Mouse (Mus musculus): ENCODE results near the gene Prss44. TPM values are rescaled to one million over a fixed set of nuclear protein-coding genes. Genes with fewer than 3 reads are reported as not detected.

Gene Prss44
- total RNA-seq, 2 experiments from 2014 or later: not detected

DNA sequence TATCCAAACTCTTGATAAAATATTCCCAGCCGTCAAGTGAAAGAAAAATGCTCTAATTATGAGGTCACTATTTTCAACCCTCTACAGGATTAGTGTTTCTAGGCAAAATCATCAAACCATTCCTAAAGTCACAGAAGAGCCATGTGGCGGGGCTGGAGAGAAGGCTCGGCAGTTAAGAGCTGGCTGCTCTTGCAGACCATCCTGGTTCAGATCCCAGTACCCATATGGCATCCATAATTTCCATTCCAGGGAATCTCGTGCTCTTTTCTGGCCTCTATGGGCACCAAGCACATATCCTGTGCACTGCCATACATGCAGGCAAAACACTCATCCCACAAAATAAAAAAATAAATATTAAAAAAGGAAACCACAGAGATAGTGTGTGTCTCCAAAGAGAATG lies 11.6 kb downstream of the Prss44 start:
- DNase-seq: no peak
- intact Hi-C loops (cut with DNase I; ENCODE audit: low total_unique reads): no loop called here

GRCm38 (mm10) chr9:110825832-110826231 lies 12.0 kb downstream of the Prss44 start:
- intact Hi-C loops (cut with DNase I; ENCODE audit: low total_unique reads): no loop called here

DNA sequence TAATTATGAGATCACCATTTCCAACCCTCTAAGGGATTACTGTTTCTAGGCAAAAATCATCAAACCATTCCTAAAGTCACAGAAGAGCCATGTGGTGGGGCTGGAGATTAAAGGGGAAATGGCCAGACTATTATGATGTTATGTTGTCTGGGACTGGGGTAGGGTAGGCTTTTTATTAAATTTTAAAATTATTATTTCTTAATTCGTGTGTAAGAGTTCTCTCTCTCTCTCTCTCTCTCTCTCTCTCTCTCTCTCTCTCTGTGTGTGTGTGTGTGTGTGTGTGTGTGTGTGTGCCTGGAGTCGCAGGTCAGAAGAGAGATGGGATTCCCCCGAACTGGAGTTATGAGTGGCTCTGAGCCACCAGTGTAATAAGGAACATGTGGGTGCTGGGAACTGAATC lies 12.6 kb downstream of the Prss44 start, which contains the start of gene Prss43:
Gene Prss43 (plus strand): TSS at position 301 of the 400 bp plus-strand sequence.
- intact Hi-C loops (cut with DNase I; ENCODE audit: low total_unique reads): no loop called here
- no peak for DNase-seq

More at GRCm38 (mm10) chr9:110825832-110826231, 12.0 kb downstream of the Prss44 start:
- DNase-seq: no peak

DNA sequence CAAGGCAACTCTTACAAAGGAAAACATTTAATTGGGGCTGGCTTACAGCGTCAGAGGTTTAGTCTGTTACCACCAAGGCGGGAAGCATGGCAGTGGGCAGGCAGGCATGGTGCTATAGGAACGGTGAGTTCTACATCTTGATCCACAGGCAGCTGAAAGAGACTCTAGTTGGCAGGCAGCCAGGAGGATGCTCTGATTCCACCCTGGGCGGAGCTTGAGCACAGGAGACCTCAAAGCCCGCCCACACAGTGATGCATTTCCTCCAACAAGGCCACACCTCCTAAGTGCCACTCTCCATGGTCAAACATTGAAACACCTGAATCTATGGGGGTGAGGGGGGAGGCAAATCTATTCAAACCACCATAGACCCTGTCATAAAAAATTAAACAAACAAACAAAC lies 19.2 kb downstream of the Prss44 start:
- intact Hi-C loops (cut with DNase I; ENCODE audit: low total_unique reads): no loop called here
- DNase-seq: no peak

DNA sequence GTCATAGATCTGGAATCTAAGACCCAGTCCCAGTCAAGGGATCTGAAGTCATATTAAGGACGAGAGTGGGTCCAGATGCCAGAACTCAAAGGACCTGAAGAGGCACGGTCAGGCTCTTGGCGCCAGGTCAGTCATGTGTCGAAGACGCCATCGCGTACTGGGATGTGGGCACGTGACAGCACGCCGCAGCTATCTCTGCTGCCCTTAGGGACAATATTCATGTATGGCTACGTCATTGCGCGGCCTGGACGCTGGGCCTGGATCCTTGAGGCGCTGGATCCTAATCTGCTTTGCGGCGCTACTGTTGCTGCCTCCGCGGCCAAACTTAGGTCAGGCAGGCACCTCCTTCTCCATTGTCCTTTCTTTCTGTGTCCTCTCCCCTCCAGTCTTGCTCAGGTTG lies 20.6 kb downstream of the Prss44 start, which contains the start of gene Prss45:
Gene Prss45 (plus strand): TSS at position 178 of the 400 bp plus-strand sequence.
- intact Hi-C loops (cut with DNase I; ENCODE audit: low total_unique reads): no loop called here
- DNase-seq: no peak

- DNase-seq: no peak
Observed at GRCm38 (mm10) chr9:110834961-110835360, 21.2 kb downstream of the Prss44 start.

DNA sequence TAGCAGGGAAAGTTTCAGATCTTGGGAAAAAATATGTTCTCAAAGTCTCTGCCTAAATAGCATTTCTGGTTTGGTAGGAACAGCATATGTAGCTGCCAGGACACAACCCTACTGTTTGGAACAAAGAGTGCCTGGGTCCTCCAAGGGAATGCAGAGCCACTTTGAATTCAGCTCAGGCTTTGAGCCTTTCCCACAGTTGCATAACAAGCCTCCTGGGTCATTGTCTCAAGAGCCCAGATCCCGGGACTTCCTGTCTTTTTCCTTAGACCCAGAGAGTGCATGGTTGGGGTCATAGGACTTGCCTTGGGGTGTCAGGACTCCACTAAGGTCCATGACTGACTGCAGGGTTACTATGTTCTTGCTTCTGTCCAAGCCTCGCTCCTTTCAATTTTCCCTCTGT lies 22.3 kb downstream of the Prss44 start:
- intact Hi-C loops (cut with DNase I; ENCODE audit: low total_unique reads): no loop called here
- no peak for DNase-seq

More at GRCm38 (mm10) chr9:110834961-110835360, 21.2 kb downstream of the Prss44 start:
- intact Hi-C loops (cut with DNase I; ENCODE audit: low total_unique reads): no loop called here

- no peak for DNase-seq
- intact Hi-C loops (cut with DNase I; ENCODE audit: low total_unique reads): no loop called here
Observed at GRCm38 (mm10) chr9:110840905-110841304, 27.1 kb downstream of the Prss44 start.

GRCm38 (mm10) chr9:110841438-110841837 lies 27.6 kb downstream of the Prss44 start:
- intact Hi-C loops (cut with DNase I; ENCODE audit: low total_unique reads): no loop called here
- DNase-seq: no peak

DNA sequence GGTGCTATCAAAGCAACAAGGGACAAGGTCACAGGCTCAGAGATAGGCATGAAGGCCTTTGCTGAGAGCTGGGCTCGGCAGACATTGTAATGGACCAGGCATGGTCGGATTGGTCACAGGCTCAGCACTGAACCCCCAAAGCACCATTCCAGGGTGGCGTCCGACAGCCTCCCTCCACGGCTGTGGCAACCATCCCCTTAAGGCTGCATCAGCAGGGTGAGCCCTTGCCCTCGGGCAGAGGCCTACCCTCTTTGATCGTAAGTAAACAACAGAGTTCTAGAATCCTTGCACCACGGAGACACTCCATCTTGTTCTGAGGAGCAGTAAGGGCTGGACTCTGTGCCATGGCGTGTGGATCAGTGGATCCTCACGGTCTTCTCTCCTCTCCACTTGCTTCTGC lies 30.4 kb downstream of the Prss44 start, which contains the start of gene Prss46:
Gene Prss46 (plus strand): TSS at position 301 of the 400 bp plus-strand sequence.
- intact Hi-C loops (cut with DNase I; ENCODE audit: low total_unique reads): no loop called here
- DNase-seq: no peak

- intact Hi-C loops (cut with DNase I; ENCODE audit: low total_unique reads): no loop called here
- DNase-seq: no peak
Observed at GRCm38 (mm10) chr9:110849162-110849561, 35.4 kb downstream of the Prss44 start.

DNA sequence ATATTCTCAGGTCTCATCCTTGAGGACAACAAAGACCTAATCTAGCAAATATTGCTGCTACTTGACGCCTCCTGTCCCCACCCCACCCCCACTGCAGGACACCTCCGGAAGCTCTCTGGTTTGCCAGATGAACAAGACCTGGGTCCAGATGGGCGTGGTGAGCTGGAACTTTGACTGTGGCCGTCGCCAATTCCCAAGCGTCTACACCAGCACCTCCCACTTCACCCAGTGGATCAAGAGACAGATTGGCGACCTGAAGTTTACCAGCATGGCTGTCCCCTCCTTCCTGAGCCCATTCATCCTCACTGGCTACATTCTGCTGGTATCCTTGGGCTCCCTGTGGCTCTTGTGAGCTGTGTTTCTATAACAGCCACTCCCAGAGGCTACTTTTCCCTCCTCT lies 42.1 kb downstream of the Prss44 start:
- no peak for DNase-seq
- intact Hi-C loops (cut with DNase I; ENCODE audit: low total_unique reads): no loop called here

DNA sequence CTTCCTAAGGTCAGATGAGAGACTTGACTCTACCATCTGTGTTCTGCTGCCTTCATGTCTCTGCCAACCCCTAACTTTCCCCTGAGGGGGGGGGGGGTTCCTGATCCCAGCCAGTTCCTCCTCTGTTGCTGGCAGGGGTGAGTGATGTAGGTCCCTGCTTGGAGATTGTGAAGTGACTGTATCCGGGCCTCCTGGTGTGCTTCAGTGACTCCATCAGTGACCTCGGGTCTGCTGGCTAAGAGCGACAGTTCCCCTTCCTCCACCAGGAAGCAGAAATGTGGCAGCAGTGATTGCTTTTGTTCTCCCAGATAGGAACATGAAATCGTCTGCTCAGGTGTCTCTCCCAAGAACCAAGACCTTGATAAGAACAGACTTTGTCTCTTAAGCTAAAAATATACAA lies 43.1 kb downstream of the Prss44 start:
- intact Hi-C loops (cut with DNase I; ENCODE audit: low total_unique reads): no loop called here

DNA sequence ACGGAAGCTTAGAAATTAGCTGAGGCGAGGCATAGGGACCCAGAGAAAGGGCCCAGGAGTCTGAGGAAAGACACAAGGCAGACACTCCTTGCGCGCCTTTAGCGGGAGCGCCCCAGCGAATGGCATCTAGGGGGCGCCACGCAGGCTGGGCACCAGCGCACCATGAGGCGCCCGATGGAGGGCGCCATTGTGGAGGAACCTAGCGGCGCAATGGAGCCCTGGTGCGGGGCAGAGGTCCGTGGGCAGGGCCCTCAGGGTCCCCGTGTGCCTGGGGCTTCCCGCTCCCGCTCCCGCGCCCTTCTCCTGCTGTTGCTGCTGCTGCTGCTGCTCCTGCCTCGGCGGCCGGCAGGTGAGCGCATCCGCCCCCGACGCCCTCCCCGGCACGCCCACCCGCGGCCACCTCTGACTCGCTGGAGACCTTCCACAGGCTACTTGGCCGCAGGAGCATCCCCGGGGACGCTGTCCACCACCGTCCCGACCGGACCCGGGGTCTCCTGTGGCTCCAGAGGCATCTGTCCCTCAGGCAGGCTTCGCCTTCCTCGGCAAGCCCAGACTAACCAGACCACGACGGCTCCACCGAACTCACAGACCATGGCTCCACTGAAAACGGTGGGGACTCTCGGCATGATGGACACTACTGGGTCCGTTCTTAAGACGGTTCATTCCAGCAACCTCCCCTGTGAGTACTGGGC lies 44.1 kb downstream of the Prss44 start, which contains the start of gene Prss50:
Gene Prss50 (plus strand): TSS at position 187 of the 692 bp plus-strand sequence.
- intact Hi-C loops (cut with DNase I; ENCODE audit: low total_unique reads): no loop called here
- no peak for DNase-seq

More for the DNA sequence above, 43.1 kb downstream of the Prss44 start:
- no peak for DNase-seq

GRCm38 (mm10) chr9:110858523-110858922 lies 44.7 kb downstream of the Prss44 start:
- intact Hi-C loops (cut with DNase I; ENCODE audit: low total_unique reads): no loop called here
- no peak for DNase-seq

DNA sequence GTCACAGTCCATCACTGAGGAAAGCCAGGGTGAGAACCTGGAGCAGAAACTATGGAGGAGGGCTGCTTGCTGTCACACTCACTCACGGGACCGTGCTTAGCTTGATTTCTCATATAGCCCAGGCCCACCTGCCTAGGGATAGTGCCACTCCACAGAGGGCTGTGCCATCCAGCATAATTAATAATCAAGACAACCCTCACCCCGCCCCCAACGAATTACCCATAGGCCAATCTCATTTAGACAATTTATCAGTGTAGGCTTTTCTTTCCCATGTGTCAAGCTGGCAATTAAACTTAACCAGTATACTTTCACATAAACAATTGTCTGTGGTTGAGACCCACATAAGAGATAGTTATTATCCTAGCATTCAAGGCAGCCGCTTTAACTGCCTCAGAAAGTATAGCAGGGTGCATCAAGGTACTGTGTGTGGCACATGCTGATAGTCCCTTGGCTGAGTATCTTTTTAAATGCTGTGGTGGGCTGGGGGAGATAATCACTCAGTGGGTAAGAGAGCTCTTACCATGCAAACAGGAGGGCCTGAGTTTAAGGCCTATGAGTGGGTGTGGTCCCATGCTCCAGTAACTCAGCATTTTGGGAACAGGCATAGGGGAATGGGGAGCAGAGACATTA lies 45.3 kb downstream of the Prss44 start:
- intact Hi-C loops (cut with DNase I; ENCODE audit: low total_unique reads): no loop called here
- DNase-seq: no peak

GRCm38 (mm10) chr9:110871030-110871429 lies 57.2 kb downstream of the Prss44 start:
- intact Hi-C loops (cut with DNase I; ENCODE audit: low total_unique reads): loop anchor here (5.0 kb wide), 2 partner anchors 94 to 154 kb away; no protein-coding TSS in a partner anchor
- DNase-seq: peak; percentile 28

Data from gastrocnemius, postnatal 14 days (tissue).